Mouse (Mus musculus) stomach, postnatal 0 days (tissue): ENCODE measurements around the gene Wt1.

Experiments
- CTCF ChIP-seq: IDR thresholded peaks from 2 replicates; pipeline ENCODE4 v1.5.1; 2016; ENCODE audit warnings: antibody characterized with exemption, low read depth, mild to moderate bottlenecking, moderate library complexity
- EP300 ChIP-seq: optimal IDR thresholded peaks from 2 replicates; pipeline ENCODE3; 2016; ENCODE audit warnings: antibody characterized with exemption

GRCm38 (mm10) chr2:105088005-105088404, 38.3 kb upstream of the Wt1 start:
- TF ChIP-seq CTCF, result no peak
- no peak for TF ChIP-seq EP300
